In genomic region chr2:114621781-114622549, GRCm38 (mm10) we compare ENCODE assay signal across 9 mouse cellular contexts. TPM values are rescaled to one million over a fixed set of nuclear protein-coding genes. Genes with fewer than 3 reads are reported as not detected.
DNase-seq lines count a peak whose midpoint lies in the region; ATAC-seq and TF ChIP-seq lines count a peak whose summit lies in the region.
"Had no signal": no experiment of that assay in that cellular context is flagged by ENCODE, and none has a peak within 500 bp of the region (broad histone marks: within the 10 kb centered on the region; RNA-seq: fewer than 3 reads in every experiment).

No protein-coding gene starts in this region.

- peak overlapping the region; percentile 27; the same call in 1 of the 2 replicates for H3K4me2 ChIP-seq in heart, embryonic 14.5 days (ENCODE audit: low read length)
- H3K4me2 ChIP-seq in forebrain, embryonic 12.5 days = peak overlapping the region; percentile 10; the same call in 1 of the 2 replicates
- no peak overlapping the region for H3K4me2 ChIP-seq in lung, embryonic 14.5 days

- 53% methylated on average over 5 of the region's 5 CpGs for whole genome bisulfite sequencing in heart, embryonic 14.5 days
- WGBS in forebrain, embryonic 12.5 days = 20% methylated on average over 5 of the region's 5 CpGs
- 54% methylated on average over 5 of the region's 5 CpGs for WGBS in lung, embryonic 14.5 days

- no peak overlapping the region for H3K9ac ChIP-seq in heart, embryonic 14.5 days (ENCODE audit: low read length)
- H3K9ac ChIP-seq in forebrain, embryonic 12.5 days = no peak overlapping the region
- no peak overlapping the region for H3K9ac ChIP-seq in lung, embryonic 14.5 days

- no peak for DNase-seq in heart, postnatal 4 days
- DNase-seq in NIH3T3 (ENCODE audit: low read depth) = peak; percentile 67
- peak; percentile 76 for DNase-seq in lung, embryonic 14.5 days
- peak; percentile 17 for DNase-seq in right cerebral cortex, postnatal 14 days
- no peak for DNase-seq in spleen, postnatal 36 days (ENCODE audit: low spot score in 2 of 2)
- DNase-seq in gastrocnemius, postnatal 14 days = no peak

- H3K27ac ChIP-seq in heart, embryonic 14.5 days (replicated peaks in 1 of 2; ENCODE audit: control insufficient read depth in 1 of 2, insufficient read depth in 1 of 2, low read depth in 2 of 2, low read length in 2 of 2) = no peak overlapping the region
- no peak overlapping the region for H3K27ac ChIP-seq in forebrain, embryonic 12.5 days
- H3K27ac ChIP-seq in lung, embryonic 14.5 days (ENCODE audit: low read depth) = no peak overlapping the region

- H3K9me3 ChIP-seq in heart, embryonic 14.5 days (ENCODE audit: control insufficient read depth, low read length) = no peaks in the 10 kb centered on the region
- no peaks in the 10 kb centered on the region for H3K9me3 ChIP-seq in forebrain, embryonic 12.5 days
- H3K9me3 ChIP-seq in lung, embryonic 14.5 days (ENCODE audit: low read depth, low read length) = no peaks in the 10 kb centered on the region

- no peak for ATAC-seq in heart, embryonic 14.5 days (ENCODE audit: insufficient number of reproducible peaks, insufficient read depth, low FRiP score, low read depth)
- ATAC-seq in forebrain, embryonic 12.5 days (ENCODE audit: low FRiP score) = peak; percentile 61
- no peak for ATAC-seq in lung, embryonic 14.5 days (ENCODE audit: insufficient read depth)

- no peaks in the 10 kb centered on the region for H3K27me3 ChIP-seq in heart, embryonic 14.5 days (ENCODE audit: control insufficient read depth, insufficient read depth, low read length)
- H3K27me3 ChIP-seq in forebrain, embryonic 12.5 days = no peaks in the 10 kb centered on the region
- H3K27me3 ChIP-seq in lung, embryonic 14.5 days (ENCODE audit: insufficient read depth, low read length) = no peaks in the 10 kb centered on the region

- no peak overlapping the region for H3K4me3 ChIP-seq in heart, embryonic 14.5 days (ENCODE audit: control insufficient read depth in 1 of 2, insufficient read depth in 1 of 2, low read depth in 1 of 2, low read length in 2 of 2)
- H3K4me3 ChIP-seq in forebrain, embryonic 12.5 days (replicated peaks) = no peak overlapping the region
- H3K4me3 ChIP-seq in lung, embryonic 14.5 days (ENCODE audit: low read depth, low read length) = no peak overlapping the region
- H3K4me3 ChIP-seq: myocyte had no signal

- H3K36me3 ChIP-seq in heart, embryonic 14.5 days (ENCODE audit: control insufficient read depth, insufficient read depth, low read length) = no peaks in the 10 kb centered on the region
- H3K36me3 ChIP-seq in forebrain, embryonic 12.5 days (replicated peaks) = no peaks in the 10 kb centered on the region
- H3K36me3 ChIP-seq in lung, embryonic 14.5 days (ENCODE audit: insufficient read depth) = no peaks in the 10 kb centered on the region

- peak; percentile 48 for TF ChIP-seq CTCF in lung, embryonic 14.5 days (IDR thresholded peaks at IDR 0.05; ENCODE audit: low read depth)

- H3K4me1 ChIP-seq in heart, embryonic 14.5 days (ENCODE audit: control insufficient read depth in 2 of 2, insufficient read depth in 2 of 2, low read length in 2 of 2) = peaks cover 0 to 4% of the 10 kb centered on the region in 2 experiments; a peak in 1 of 4 replicates
- peaks cover 12% of the 10 kb centered on the region for H3K4me1 ChIP-seq in forebrain, embryonic 12.5 days
- H3K4me1 ChIP-seq in lung, embryonic 14.5 days (ENCODE audit: insufficient read depth) = no peaks in the 10 kb centered on the region

- intact Hi-C loops in gastrocnemius, postnatal 14 days (cut with DNase I; ENCODE audit: low total_unique reads) = no loop called here

RNA-seq across cellular contexts. Expression of gene Dph6, which starts 32.8 kb away (rescaled TPM):
- 18.3 and 19.2 TPM in 2 replicates for polyA plus RNA-seq in heart, embryonic 14.5 days (2014; fragmentation: Nextera tagmentation; extraction: Ambion mirVana)
- 10 to 100 TPM; 11.9 to 13.1 TPM for total RNA-seq in heart, postnatal 4 days (2021)
- 20.8 and 21.7 TPM in 2 replicates for polyA plus RNA-seq in forebrain, embryonic 12.5 days (2016; fragmentation: Nextera tagmentation; extraction: Ambion mirVana)
- 29.4 TPM in 2 replicates for polyA plus RNA-seq in lung, embryonic 14.5 days (2014; fragmentation: Nextera tagmentation; extraction: Ambion mirVana)
- 1 to 10 TPM; 4.3 to 4.7 TPM for total RNA-seq in gastrocnemius, postnatal 14 days (2021)

Comparison
In these comparisons a context has a peak if more than half of its experiments do, and no peak if none do; other contexts are left out.
1. DNase-seq: peak in NIH3T3 (single experiment), lung, embryonic 14.5 days (single experiment) and right cerebral cortex, postnatal 14 days (single experiment); none in heart, postnatal 4 days (single experiment), spleen, postnatal 36 days (0 of 2) and gastrocnemius, postnatal 14 days (single experiment).